Mouse (Mus musculus): ENCODE measurements around the gene BC030499. TPM values are rescaled to one million over a fixed set of nuclear protein-coding genes. Genes with fewer than 3 reads are reported as not detected.

Gene BC030499
- polyA plus RNA-seq, 2 experiments from 2014 or later = 0.65 to 1.2 TPM

Other genes with a start within 250 kb of the BC030499 start
- 10 to 100 TPM; 36.3 to 40.0 TPM for gene Eral1, start 210.5 kb upstream of the BC030499 start, polyA plus RNA-seq (2017; shearing (Covaris generic))
- 10 to 100 TPM; 12.0 to 15.8 TPM for gene Fam222b, start 196.2 kb upstream of the BC030499 start, polyA plus RNA-seq (2017; shearing (Covaris generic))
- gene Traf4, start 125.3 kb upstream of the BC030499 start, polyA plus RNA-seq (2017; shearing (Covaris generic)) = 1 to 10 TPM; 3.4 to 5.0 TPM
- gene Nek8, start 114.2 kb upstream of the BC030499 start, polyA plus RNA-seq (2017; shearing (Covaris generic)) = 10 to 100 TPM in 1 of 2 experiments, 1 to 10 TPM in 1; 9.4 to 13.2 TPM
- 1 to 10 TPM; 2.3 to 4.3 TPM for gene Tlcd1, start 114.1 kb upstream of the BC030499 start, polyA plus RNA-seq (2017; shearing (Covaris generic))
- gene Rpl23a, start 107.3 kb upstream of the BC030499 start, polyA plus RNA-seq (2017; shearing (Covaris generic)) = 1,000 to 10,000 TPM; 3,988 to 4,036 TPM
- gene Rab34, start 102.4 kb upstream of the BC030499 start, polyA plus RNA-seq (2017; shearing (Covaris generic)) = not detected
- 1 to 10 TPM in 1 of 2 experiments, under 1 TPM in 1; 0.49 to 2.5 TPM for gene Proca1, start 97.4 kb upstream of the BC030499 start, polyA plus RNA-seq (2017; shearing (Covaris generic))
- gene Sdf2, start 45.1 kb upstream of the BC030499 start, polyA plus RNA-seq (2017; shearing (Covaris generic)) = 100 to 1,000 TPM; 102 to 108 TPM
- gene Supt6, start 44.9 kb upstream of the BC030499 start, polyA plus RNA-seq (2017; shearing (Covaris generic)) = 10 to 100 TPM; 14.4 to 18.0 TPM
- gene 2610507B11Rik, start 29.1 kb upstream of the BC030499 start, polyA plus RNA-seq (2017; shearing (Covaris generic)) = 10 to 100 TPM; 21.1 to 38.7 TPM
- gene Spag5, start 10.7 kb downstream of the BC030499 start, polyA plus RNA-seq (2017; shearing (Covaris generic)) = 1 to 10 TPM; 7.3 to 7.4 TPM
- gene Aldoc, start 32.1 kb downstream of the BC030499 start, polyA plus RNA-seq (2017; shearing (Covaris generic)) = 1 to 10 TPM; 5.6 to 8.6 TPM
- gene Pigs, start 37.6 kb downstream of the BC030499 start, polyA plus RNA-seq (2017; shearing (Covaris generic)) = 10 to 100 TPM; 43.6 to 66.6 TPM
- 10 to 100 TPM; 17.0 to 17.6 TPM for gene Unc119, start 52.6 kb downstream of the BC030499 start, polyA plus RNA-seq (2017; shearing (Covaris generic))
- not detected for gene Foxn1, start 95.7 kb downstream of the BC030499 start, polyA plus RNA-seq (2017; shearing (Covaris generic))
- not detected for gene Slc13a2, start 131.4 kb downstream of the BC030499 start, polyA plus RNA-seq (2017; shearing (Covaris generic))
- 1 to 10 TPM; 1.0 to 1.4 TPM for gene Slc46a1, start 174.9 kb downstream of the BC030499 start, polyA plus RNA-seq (2017; shearing (Covaris generic))
- 1 to 10 TPM; 1.0 to 1.7 TPM for gene Sarm1, start 206.9 kb downstream of the BC030499 start, polyA plus RNA-seq (2017; shearing (Covaris generic))
- not detected for gene Vtn, start 208.2 kb downstream of the BC030499 start, polyA plus RNA-seq (2017; shearing (Covaris generic))
- gene Sebox, start 212.6 kb downstream of the BC030499 start, polyA plus RNA-seq (2017; shearing (Covaris generic)) = not detected
- gene Tmem199, start 221.3 kb downstream of the BC030499 start, polyA plus RNA-seq (2017; shearing (Covaris generic)) = 10 to 100 TPM; 47.9 to 58.6 TPM
- 10 to 100 TPM; 11.2 to 12.9 TPM for gene Poldip2, start 221.4 kb downstream of the BC030499 start, polyA plus RNA-seq (2017; shearing (Covaris generic))
- 10 to 100 TPM; 12.1 to 14.6 TPM for gene Tnfaip1, start 245.5 kb downstream of the BC030499 start, polyA plus RNA-seq (2017; shearing (Covaris generic))
- gene Ift20, start 245.5 kb downstream of the BC030499 start, polyA plus RNA-seq (2017; shearing (Covaris generic)) = 100 to 1,000 TPM; 114 to 134 TPM

Data from activated CD4-positive, CD25-positive, alpha-beta regulatory T cell, adult 4 months (primary cell).